Mouse (Mus musculus): ENCODE results near the gene Upk1b.
A peak's percentile ranks its signal among the peaks of the same experiment; 100 is the strongest.
"Not testable (repeated sequence)": the region's sequence is repeated elsewhere in the genome, so short reads cannot be mapped to it uniquely, and the experiment has no call there.

Gene Upk1b

DNA sequence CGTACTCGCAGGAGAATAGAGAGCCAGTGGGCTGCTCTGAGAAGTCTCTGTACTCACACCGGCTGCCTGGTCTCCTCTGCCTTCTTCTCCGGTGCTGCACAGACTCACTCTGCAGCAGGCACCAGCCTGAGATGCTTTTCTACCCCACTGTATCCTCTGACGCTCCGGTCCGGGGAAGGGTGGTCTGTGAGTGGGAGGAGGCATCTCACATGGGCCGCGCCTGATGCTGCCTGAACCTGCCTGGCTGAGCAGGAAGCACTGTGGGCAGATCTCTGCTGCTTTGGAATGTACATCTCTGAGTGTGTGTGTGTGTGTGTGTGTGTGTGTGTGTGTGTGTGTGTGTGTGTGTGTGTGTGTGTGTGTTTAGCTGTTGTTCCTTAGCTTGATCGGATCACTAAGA lies at the start of gene Upk1b:
Gene Upk1b, minus strand, starts transcription at position 238 of the 400 bp plus-strand sequence.
- no peak for DNase-seq

- no peak for DNase-seq
Measured at GRCm38 (mm10) chr16:38828649-38829048, 28.5 kb upstream of the Upk1b start, which contains the start of gene 4930435E12Rik. 4930435E12Rik (minus strand) TSS chr16:38828749.

DNA sequence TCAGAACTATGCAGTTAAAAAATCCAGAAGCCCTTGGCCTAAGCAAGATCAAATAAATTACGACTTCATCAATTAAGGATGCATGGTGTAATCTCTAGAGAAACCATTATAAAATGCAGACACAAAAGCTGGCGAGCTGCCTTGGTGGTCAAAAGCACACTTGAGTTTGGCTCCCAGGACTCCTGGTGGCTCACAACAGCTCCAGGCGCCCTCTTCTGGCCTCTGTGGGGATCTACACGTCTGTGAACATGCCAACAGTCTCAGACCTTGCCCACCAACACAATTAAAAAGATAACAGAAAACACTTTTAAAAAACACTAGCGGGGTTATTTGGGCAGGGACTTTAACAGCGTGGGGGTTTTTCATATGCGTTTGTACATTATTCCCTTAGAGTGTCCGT lies 12.4 kb upstream of the Upk1b start:
- peak; percentile 8 for DNase-seq

DNA sequence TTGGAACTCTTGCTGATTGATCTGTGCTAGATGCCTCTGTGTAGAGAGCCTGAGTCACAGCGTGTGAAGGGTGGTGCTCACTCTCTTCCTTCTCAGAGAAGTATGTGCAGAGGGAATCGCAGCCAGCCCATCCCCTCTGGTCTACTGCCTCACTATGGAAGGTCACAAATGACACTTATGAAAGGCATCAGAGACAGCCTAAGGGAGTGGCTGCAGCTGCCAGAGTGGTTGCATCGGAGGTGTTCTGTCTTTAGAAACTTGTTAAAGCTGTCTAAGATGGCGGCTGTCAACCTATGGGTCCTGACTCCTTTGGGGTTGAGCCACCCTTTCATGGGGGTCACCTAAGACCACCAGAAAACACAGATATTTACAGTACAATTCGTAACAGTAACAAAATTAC lies 10.1 kb upstream of the Upk1b start:
- DNase-seq, result no peak

- DNase-seq, result not testable (repeated sequence)
Measured at GRCm38 (mm10) chr16:38807796-38808195, 7.7 kb upstream of the Upk1b start.

GRCm38 (mm10) chr16:38798957-38799450 lies 1.1 kb downstream of the Upk1b start:
- DNase-seq, result no peak

- no peak for DNase-seq
Measured at GRCm38 (mm10) chr16:38793120-38793519, 7.0 kb downstream of the Upk1b start.

- DNase-seq, result no peak
Measured at GRCm38 (mm10) chr16:38789966-38790365, 10.2 kb downstream of the Upk1b start.

- no peak for DNase-seq
Measured at GRCm38 (mm10) chr16:38789016-38789415, 11.1 kb downstream of the Upk1b start.

DNA sequence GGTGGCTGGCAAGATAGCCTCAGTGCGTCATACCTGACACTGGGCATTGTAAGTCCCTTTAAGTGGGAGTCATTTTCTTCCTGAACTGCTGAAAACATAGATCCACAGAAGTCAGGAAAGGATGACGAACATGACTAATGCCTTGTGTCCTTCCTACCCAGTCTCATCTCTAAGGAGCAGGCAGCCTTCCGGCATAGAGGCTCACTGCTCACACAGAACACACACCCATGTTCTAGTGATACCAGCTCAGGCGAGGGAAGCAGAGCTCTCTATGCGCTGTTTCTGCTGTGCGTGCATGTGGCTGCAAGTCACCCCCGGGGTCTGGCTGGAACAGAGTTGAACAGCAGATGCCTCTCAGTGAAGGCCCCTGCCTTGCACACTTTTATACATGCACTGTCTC lies 14.8 kb downstream of the Upk1b start:
- no peak for DNase-seq

- DNase-seq, result no peak
Measured at GRCm38 (mm10) chr16:38782524-38783067, 17.5 kb downstream of the Upk1b start.

GRCm38 (mm10) chr16:38781946-38782345 lies 18.2 kb downstream of the Upk1b start:
- no peak for DNase-seq

- no peak for DNase-seq
Measured at GRCm38 (mm10) chr16:38780960-38781572, 19.1 kb downstream of the Upk1b start.

- no peak for DNase-seq
Measured at GRCm38 (mm10) chr16:38776342-38776741, 23.8 kb downstream of the Upk1b start.

- no peak for DNase-seq
Measured at GRCm38 (mm10) chr16:38774964-38775746, 25.0 kb downstream of the Upk1b start.

- no peak for DNase-seq
Measured at GRCm38 (mm10) chr16:38772906-38773496, 27.1 kb downstream of the Upk1b start.

DNA sequence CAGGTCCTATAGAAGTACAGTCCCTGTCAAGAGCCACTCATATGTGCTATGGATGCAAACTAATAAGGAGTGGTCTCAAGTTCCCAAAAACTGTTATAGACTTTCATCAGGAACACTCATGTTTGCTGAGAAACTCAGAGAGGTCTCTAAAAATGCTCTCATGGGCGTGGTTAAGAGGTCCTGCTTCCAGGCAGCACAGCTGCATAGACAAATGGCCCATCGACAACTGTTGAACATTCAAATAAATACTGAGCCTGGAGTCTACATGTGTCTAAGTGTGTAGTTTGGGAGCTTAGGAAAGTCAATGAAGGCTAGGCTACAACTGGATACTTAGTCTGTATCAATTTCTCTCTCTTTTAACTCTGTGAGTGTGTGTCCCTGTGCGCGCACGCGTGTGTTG lies 29.0 kb downstream of the Upk1b start:
- DNase-seq, result no peak

DNA sequence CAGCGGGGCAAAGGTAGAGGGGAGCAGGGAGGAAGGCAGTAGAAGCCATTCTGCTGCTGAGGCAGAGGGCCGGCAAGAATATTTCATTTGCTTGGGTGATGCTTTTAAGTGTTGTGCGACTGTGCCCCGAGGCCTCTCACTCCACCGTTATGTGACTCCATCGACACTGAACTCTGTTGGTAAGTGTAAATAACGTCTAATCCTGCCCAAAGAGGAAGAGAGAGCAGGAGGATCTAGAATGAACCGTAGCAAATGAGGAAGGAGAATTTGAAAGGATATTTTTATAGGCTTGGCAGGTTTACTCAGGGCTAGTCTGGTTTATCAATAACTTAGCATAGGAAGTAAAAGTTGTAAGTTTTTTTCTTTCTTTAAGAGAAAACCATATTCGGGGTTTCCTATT lies 30.6 kb downstream of the Upk1b start:
- DNase-seq, result no peak

DNA sequence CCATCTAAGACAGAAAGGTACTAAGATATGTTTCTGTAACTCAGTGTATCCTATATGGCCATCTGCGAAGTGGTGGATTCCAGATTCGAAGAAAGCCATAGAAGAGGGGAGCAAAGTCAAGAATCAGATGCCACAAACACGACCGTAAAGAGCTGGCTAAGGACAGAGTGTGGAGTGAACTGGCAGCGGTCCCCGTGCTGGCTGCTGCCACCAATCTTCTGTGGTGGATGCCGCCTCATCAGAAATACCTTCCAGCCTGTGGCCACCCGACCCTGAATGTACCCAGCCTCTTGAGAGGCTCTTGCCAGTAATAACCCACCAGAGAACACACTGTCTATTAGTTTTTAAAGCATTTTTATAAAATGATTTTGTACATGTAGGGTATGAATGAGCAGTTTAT lies 31.7 kb downstream of the Upk1b start:
- DNase-seq, result no peak

- no peak for DNase-seq
Measured at GRCm38 (mm10) chr16:38767761-38768160, 32.4 kb downstream of the Upk1b start.

DNA sequence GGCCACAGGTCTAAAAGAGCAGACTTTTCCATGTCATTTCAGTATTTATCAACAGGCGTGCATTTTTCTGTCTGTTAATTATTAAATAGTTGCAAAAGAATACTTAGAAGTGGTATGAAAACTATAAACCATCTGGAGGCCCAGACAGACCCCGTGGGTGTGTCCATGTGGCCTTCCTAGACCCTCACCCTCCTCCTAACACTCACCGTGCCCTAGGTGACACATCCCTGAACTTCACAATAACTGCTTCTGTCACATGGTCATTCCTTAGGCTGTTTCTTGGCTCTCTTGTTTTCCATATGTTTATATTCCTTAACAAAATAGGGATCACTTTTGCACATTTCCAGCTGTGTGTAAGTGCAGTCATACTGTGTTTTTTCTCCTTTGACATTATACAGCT lies 33.5 kb downstream of the Upk1b start:
- DNase-seq, result no peak

DNA sequence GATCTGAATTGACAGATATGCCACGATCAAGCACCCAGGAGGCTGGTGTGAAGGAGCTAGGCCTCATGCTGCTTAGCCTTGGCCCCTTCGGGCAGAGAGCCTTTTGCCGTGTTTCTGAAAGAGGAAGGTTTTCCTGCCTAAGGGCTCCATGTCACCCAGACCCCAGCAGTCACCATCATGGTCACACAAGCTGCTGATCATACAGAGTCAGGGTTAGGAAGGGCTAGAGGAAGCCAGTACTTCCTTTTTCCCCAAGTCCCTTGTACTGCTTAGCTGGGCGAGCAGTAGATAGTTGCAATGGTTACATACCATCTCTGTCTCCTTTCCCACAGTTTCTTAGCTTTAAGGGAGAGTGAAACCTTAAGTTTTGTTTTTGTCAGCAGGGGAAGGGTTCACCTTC lies 36.6 kb downstream of the Upk1b start:
- DNase-seq, result no peak

GRCm38 (mm10) chr16:38762401-38762800 lies 37.7 kb downstream of the Upk1b start:
- DNase-seq, result no peak

- DNase-seq, result no peak
Measured at GRCm38 (mm10) chr16:38761972-38762371, 38.2 kb downstream of the Upk1b start.

Data from cerebellum, adult 9-11 months (tissue).